Mouse (Mus musculus) heart, postnatal 0 days (tissue): ENCODE results near the gene Smtnl2.

Source experiments
- CTCF ChIP-seq: IDR thresholded peaks from 2 replicates; pipeline ENCODE4 v1.5.1; 2016; ENCODE audit warnings: antibody characterized with exemption, control low read depth, low read depth
- EP300 ChIP-seq: IDR thresholded peaks from 2 replicates; pipeline ENCODE4 v1.6.1; 2016; ENCODE audit warnings: antibody characterized with exemption, low read depth

DNA sequence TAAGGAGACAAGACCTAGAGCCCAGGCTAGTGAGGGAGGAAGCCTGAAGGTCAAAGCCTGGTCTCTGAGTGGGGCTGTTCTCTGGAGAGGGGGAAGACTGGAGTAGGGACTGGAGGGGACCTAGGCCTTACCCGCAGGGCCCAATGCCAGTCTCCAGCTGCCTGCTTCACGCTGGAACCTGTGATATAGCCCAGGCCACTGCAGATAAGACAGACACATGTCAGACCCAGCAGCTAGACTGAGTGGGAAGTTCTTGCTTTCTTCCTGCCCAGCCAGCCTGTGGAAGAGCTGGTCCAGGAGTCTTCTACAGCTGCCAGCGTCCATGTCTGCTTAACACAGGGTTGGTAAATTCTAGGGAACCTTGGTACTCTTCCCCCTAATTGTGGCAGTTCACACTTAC is 47.0 kb upstream of the Smtnl2 start:
- TF ChIP-seq EP300 = no peak
- TF ChIP-seq CTCF = no peak
